Mouse (Mus musculus) MEL (cell line): ENCODE data around the gene Olfr95. TPM values are rescaled to one million over a fixed set of nuclear protein-coding genes. Genes with fewer than 3 reads are reported as not detected.

ENCODE experiments used
- DNase-seq: peaks from one replicate; pipeline ENCODE4 v3.0.0; 2011; ENCODE audit warnings: low read depth, low spot score
- H3K27ac ChIP-seq: 2 replicates; pipeline ENCODE4 v1.5.1; 2012; ENCODE audit warnings: low read depth, mild to moderate bottlenecking, control low read depth, low read length, moderate library complexity; ENCODE audit not compliant: control insufficient read depth
- H3K27me3 ChIP-seq, 2 experiments: fragments of 150-350 bp in 1 of 2; sonication (generic) in 1 of 2; 2 replicates each; pipeline ENCODE4 v1.6.1; 2012; ENCODE audit warnings: low read length in 2 of 2, mild to moderate bottlenecking in 2 of 2, improper control_type of control experiment in 1 of 2, moderate library complexity in 1 of 2; ENCODE audit not compliant: insufficient read depth in 2 of 2, control insufficient read depth in 1 of 2
- H3K36me3 ChIP-seq, 2 experiments: 2 replicates each; pipeline ENCODE4 v1.6.1; 2012 to 2014; ENCODE audit warnings: low read length in 2 of 2, improper control_type of control experiment in 1 of 2, inconsistent platforms in 1 of 2, mild to moderate bottlenecking in 1 of 2; ENCODE audit not compliant: insufficient read depth in 2 of 2, control insufficient read depth in 1 of 2
- H3K4me1 ChIP-seq, 2 experiments: fragments of 150-350 bp in 1 of 2; sonication (generic) in 1 of 2; 2 replicates each; pipeline ENCODE4 v1.6.1; 2012; ENCODE audit warnings: low read length in 2 of 2, improper control_type of control experiment in 1 of 2, mild to moderate bottlenecking in 1 of 2; ENCODE audit not compliant: insufficient read depth in 2 of 2, control insufficient read depth in 1 of 2
- H3K4me3 ChIP-seq, 2 experiments: fragments of 150-350 bp in 1 of 2; sonication (generic) in 1 of 2; 2 replicates each; pipeline ENCODE4 v1.5.1; 2012; ENCODE audit warnings: low read depth in 2 of 2, low read length in 2 of 2, mild to moderate bottlenecking in 2 of 2, moderate library complexity in 2 of 2, control low read depth in 1 of 2, improper control_type of control experiment in 1 of 2; ENCODE audit not compliant: control insufficient read depth in 1 of 2, insufficient read depth in 1 of 2
- H3K79me2 ChIP-seq: 2 replicates; pipeline ENCODE4 v1.6.1; 2012; ENCODE audit warnings: mild to moderate bottlenecking, low read length, moderate library complexity; ENCODE audit not compliant: control insufficient read depth, poor library complexity, insufficient read depth
- H3K9ac ChIP-seq: 2 replicates; pipeline ENCODE4 v1.6.1; 2012; ENCODE audit warnings: low read depth, mild to moderate bottlenecking, control low read depth, low read length, moderate library complexity; ENCODE audit not compliant: control insufficient read depth, poor library complexity, severe bottlenecking
- H3K9me3 ChIP-seq: fragments of 150-350 bp; sonication (generic); replicated peaks from 2 replicates; pipeline ENCODE4 v1.6.1; 2012; ENCODE audit warnings: mild to moderate bottlenecking, low read length, improper control_type of control experiment, moderate library complexity; ENCODE audit not compliant: insufficient read depth
- CTCF ChIP-seq, 3 experiments: IDR thresholded peaks in 2 of 3; conservative IDR thresholded peaks in 1 of 3; 2 replicates each; pipeline ENCODE4 v1.5.1; 2011 to 2012; ENCODE audit warnings: low read length in 3 of 3, low read depth in 2 of 3, mild to moderate bottlenecking in 2 of 3, improper control_type of control experiment in 1 of 3, inconsistent platforms in 1 of 3, mixed read lengths in 1 of 3, moderate library complexity in 1 of 3; ENCODE audit not compliant: control insufficient read depth in 1 of 3, insufficient read depth in 1 of 3, poor library complexity in 1 of 3, severe bottlenecking in 1 of 3
- GABPA ChIP-seq: IDR thresholded peaks from 2 replicates; pipeline ENCODE4 v1.6.1; 2012; ENCODE audit warnings: low read depth, mild to moderate bottlenecking, inconsistent platforms, low read length, improper control_type of control experiment, moderate library complexity
- JUND ChIP-seq: IDR thresholded peaks from 2 replicates; pipeline ENCODE4 v1.6.1; 2011; ENCODE audit warnings: low read depth, mild to moderate bottlenecking, improper control_type of control experiment, low read length
- MAX ChIP-seq: IDR thresholded peaks from 2 replicates; pipeline ENCODE4 v1.6.1; 2011; ENCODE audit warnings: low read length, improper control_type of control experiment
- MEF2A ChIP-seq: IDR thresholded peaks from 2 replicates; pipeline ENCODE4 v1.6.1; 2014; ENCODE audit warnings: low read depth, mild to moderate bottlenecking, inconsistent platforms, low read length, improper control_type of control experiment; ENCODE audit not compliant: poor library complexity, insufficient replicate concordance, severe bottlenecking; ENCODE audit errors: extremely low read depth
- MXI1 ChIP-seq: IDR thresholded peaks from 2 replicates; pipeline ENCODE4 v1.6.1; 2011; ENCODE audit warnings: mild to moderate bottlenecking, low read depth, low read length, improper control_type of control experiment
- POLR2A ChIP-seq, 2 experiments: IDR thresholded peaks; 2 replicates each; pipeline ENCODE4 v1.6.1; 2011 to 2012; ENCODE audit warnings: low read length in 2 of 2, mild to moderate bottlenecking in 2 of 2, control low read depth in 1 of 2, improper control_type of control experiment in 1 of 2, low read depth in 1 of 2, moderate library complexity in 1 of 2; ENCODE audit not compliant: control insufficient read depth in 1 of 2, insufficient read depth in 1 of 2, poor library complexity in 1 of 2
- POLR2AphosphoS5 ChIP-seq: IDR thresholded peaks from 2 replicates; pipeline ENCODE4 v1.6.1; 2012; ENCODE audit warnings: low read depth, borderline replicate concordance, mild to moderate bottlenecking, inconsistent platforms, low read length, moderate library complexity, mixed read lengths
- RCOR1 ChIP-seq: IDR thresholded peaks from 2 replicates; pipeline ENCODE4 v1.6.1; 2012; ENCODE audit warnings: low read depth, mild to moderate bottlenecking, inconsistent platforms, low read length, improper control_type of control experiment
- SIN3A ChIP-seq: IDR thresholded peaks from 2 replicates; pipeline ENCODE4 v1.6.1; 2012; ENCODE audit warnings: low read length, improper control_type of control experiment, inconsistent platforms
- SMC3 ChIP-seq: IDR thresholded peaks from 2 replicates; pipeline ENCODE4 v1.6.1; 2011; ENCODE audit warnings: low read depth, low read length, improper control_type of control experiment
- TAL1 ChIP-seq: IDR thresholded peaks from 2 replicates; pipeline ENCODE4 v1.6.1; 2012; ENCODE audit warnings: mild to moderate bottlenecking, inconsistent platforms, low read length, moderate library complexity, mixed read lengths
- TBP ChIP-seq: IDR thresholded peaks from 2 replicates; pipeline ENCODE4 v1.8.0; 2011; ENCODE audit warnings: low read depth, low read length, improper control_type of control experiment
- TCF12 ChIP-seq: IDR thresholded peaks from 2 replicates; pipeline ENCODE4 v1.6.1; 2014; ENCODE audit warnings: low read depth, mild to moderate bottlenecking, inconsistent platforms, low read length, improper control_type of control experiment, moderate library complexity
- USF1 ChIP-seq: IDR thresholded peaks from 2 replicates; pipeline ENCODE4 v1.6.1; 2014; ENCODE audit warnings: low read depth, mild to moderate bottlenecking, inconsistent platforms, low read length, improper control_type of control experiment, moderate library complexity
- ZC3H11A ChIP-seq: IDR thresholded peaks from 2 replicates; pipeline ENCODE4 v1.6.1; 2012; ENCODE audit warnings: low read depth, mild to moderate bottlenecking, inconsistent platforms, low read length, improper control_type of control experiment
- polyA plus RNA-seq, 2 experiments: library from polyadenylated mRNA; stranded (reverse) in 1 of 2; unstranded in 1 of 2; fragments of >175 nt in 1 of 2; fragments of >200 nt in 1 of 2; gene quantifications; 2 replicates each; pipeline versions ENCODE4 v1.2.1 to v1.2.4; 2012; ENCODE audit warnings: low replicate concordance in 2 of 2, low read depth in 1 of 2; ENCODE audit not compliant: insufficient read length in 2 of 2, insufficient read depth in 1 of 2, missing spikeins in 1 of 2
- total RNA-seq: library from RNA; depleted of rRNA; stranded (reverse); fragments of 300-350 nt; gene quantifications from 2 replicates; pipeline ENCODE4 v1.2.3, GENCODE M21; 2012

Gene Olfr95
- total and polyA plus RNA-seq, 3 experiments: not detected

DNA sequence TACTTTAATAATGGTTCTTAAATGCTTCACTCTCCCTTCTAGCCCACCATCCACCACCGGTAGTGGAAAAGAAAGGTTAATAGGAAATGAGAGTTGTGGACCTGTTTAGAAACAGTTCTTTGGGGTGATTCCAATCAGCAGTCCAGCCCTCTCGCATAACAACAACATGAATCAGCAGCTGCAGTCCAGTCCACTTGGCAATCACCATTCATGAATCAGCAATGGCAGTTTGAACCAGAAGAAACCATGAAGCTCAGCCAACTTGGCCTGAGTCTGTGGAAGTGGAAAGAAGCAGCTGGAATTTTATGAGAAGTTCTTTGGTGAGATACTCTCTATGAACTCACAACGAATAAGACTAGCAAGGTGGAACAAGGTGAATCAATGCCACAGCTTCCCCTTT is 5.6 kb upstream of the Olfr95 start:
- Histone ChIP-seq H3K4me1 (no peaks in the 10 kb centered on the region), H3K27me3 (peaks cover 0 to 1% of the 10 kb centered on the region in 2 experiments; a peak in 2 of 4 replicates), H3K79me2 (no peaks in the 10 kb centered on the region), H3K4me3 (no peak overlapping the region), H3K9me3 (no peaks in the 10 kb centered on the region), H3K9ac (no peak overlapping the region), H3K27ac (no peak overlapping the region), H3K36me3 (no peaks in the 10 kb centered on the region)
- TF ChIP-seq MAX (no peak), MEF2A (no peak), TCF12 (no peak), SMC3 (no peak), ZC3H11A (no peak)
- DNase-seq: no peak

- Histone ChIP-seq H3K36me3 (no peaks in the 10 kb centered on the region), H3K79me2 (no peaks in the 10 kb centered on the region), H3K9ac (no peak overlapping the region), H3K27me3 (peaks cover 0 to 5% of the 10 kb centered on the region in 2 experiments; a peak in 3 of 4 replicates), H3K4me1 (no peaks in the 10 kb centered on the region), H3K27ac (no peak overlapping the region), H3K4me3 (no peak overlapping the region)
- no peak for DNase-seq
- TF ChIP-seq RCOR1: no peak
- no peak for TF ChIP-seq MAX
- TF ChIP-seq POLR2AphosphoS5: no peak
- no peak for TF ChIP-seq TAL1
- TF ChIP-seq TBP: no peak
- no peak for TF ChIP-seq MXI1
- TF ChIP-seq USF1: no peak
- no peak for TF ChIP-seq POLR2A (IDR thresholded peaks at IDR 0.05; ENCODE audit: control insufficient read depth in 1 of 2, insufficient read depth in 1 of 2, low read depth in 1 of 2, low read length in 2 of 2, poor library complexity in 1 of 2)
- no peak for TF ChIP-seq JUND
- no peak for TF ChIP-seq SMC3
- TF ChIP-seq CTCF (IDR thresholded peaks at IDR 0.05 in 2 of 3, conservative IDR thresholded peaks at IDR 0.05 in 1 of 3; ENCODE audit: control insufficient read depth in 1 of 3, insufficient read depth in 1 of 3, low read depth in 2 of 3, low read length in 3 of 3, poor library complexity in 1 of 3, severe bottlenecking in 1 of 3): no peak
- TF ChIP-seq GABPA: no peak
- no peak for TF ChIP-seq SIN3A
- TF ChIP-seq, all 39 proteins: peak for 0
- no peaks in the 10 kb centered on the region for H3K9me3 ChIP-seq
Observed at GRCm38 (mm10) chr17:37210884-37211768, 1.8 kb downstream of the Olfr95 start.
